Mouse (Mus musculus) urinary bladder, adult 2 months (tissue): ENCODE results near the gene Tada2a. TPM values are rescaled to one million over a fixed set of nuclear protein-coding genes. Genes with fewer than 3 reads are reported as not detected.

Source experiments
- DNase-seq: peaks from one replicate; pipeline ENCODE4 v3.0.0; 2022; ENCODE audit warnings: low spot score
- polyA plus RNA-seq: library from polyadenylated mRNA; depleted of rRNA; stranded (reverse); fragments of >200 nt; gene quantifications from 2 replicates; pipeline ENCODE4 v1.2.3, GENCODE M21; 2012

Tada2a gene
- polyA plus RNA-seq, 1 experiment = 29.1 TPM

- DNase-seq = no peak
Observed at GRCm38 (mm10) chr11:84115646-84116045, 13.8 kb downstream of the Tada2a start.

GRCm38 (mm10) chr11:84113623-84114022 is 15.8 kb downstream of the Tada2a start:
- no peak for DNase-seq

GRCm38 (mm10) chr11:84107137-84107536 is 22.3 kb downstream of the Tada2a start:
- no peak for DNase-seq

DNA sequence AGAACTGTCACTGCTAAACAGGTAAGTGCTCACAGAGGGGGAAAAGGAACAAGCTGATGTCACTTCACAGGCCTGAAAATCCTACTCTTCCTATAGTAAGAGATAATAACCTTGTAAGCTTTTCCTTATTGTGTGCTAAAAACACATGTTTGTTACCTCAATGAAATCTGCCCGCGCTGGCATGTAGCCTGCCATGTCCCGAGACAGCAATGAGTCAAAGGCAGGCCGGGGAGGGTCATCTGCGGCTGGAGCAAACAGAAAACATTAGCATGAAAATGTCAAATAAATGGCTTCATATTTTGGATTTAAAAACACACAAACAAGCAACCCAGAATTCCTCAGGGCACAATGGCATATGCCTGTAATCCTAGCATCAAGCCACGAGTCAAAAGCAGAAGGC is 25.4 kb downstream of the Tada2a start:
- no peak for DNase-seq

GRCm38 (mm10) chr11:84101182-84101581 is 28.2 kb downstream of the Tada2a start:
- no peak for DNase-seq

DNA sequence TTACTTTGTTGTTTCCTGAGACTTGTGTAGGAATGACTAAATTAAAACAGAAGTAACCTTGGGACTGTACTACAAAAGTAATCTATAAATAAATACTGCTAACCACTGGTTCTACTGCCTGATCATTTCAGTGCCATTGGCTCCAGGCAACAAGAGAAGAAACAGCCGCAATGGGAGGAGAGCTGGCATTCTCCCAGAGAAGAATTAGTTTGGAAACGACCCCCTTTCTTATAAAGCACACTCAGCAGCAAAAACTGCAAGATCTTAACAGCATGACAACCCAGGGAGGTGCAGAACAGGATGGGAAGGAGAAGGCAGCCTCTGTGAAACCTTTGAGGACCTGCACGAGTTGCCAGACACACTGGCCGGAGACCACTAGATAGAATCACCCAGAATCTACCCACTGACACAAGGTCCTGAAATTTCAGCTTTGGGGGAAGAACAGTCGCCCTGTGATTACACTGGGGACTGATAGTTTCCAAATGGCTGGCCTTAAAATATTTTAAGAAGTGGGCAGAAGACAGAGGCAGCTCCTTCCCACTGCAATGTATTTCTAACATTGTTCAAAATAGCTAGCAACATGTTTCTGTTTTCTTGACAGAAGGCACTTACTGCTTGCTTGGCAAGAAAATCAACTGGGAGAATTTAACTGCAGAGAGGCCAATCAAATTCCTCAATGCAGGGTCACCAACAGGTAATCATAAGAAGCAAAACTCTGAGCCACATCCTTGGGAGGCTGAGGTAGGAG is 32.0 kb downstream of the Tada2a start:
- no peak for DNase-seq

DNA sequence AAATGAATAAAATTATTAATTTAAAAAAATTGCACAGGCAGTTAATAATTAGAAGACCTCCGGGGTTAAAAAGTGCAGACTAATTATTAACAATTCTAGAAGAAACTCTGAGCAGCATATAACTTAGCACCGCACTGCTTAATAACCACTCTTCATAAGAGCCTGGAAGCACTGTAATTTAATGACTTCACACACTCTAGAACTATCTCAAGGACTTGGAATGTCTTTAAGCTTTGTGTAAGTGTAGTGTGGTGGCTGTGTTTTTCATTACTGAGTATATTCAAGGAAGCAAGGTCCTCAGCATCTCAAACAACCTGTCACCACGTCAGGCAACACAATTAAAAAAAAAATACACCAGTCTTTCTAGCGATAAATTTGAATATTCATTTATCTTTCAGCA is 34.3 kb downstream of the Tada2a start:
- no peak for DNase-seq

DNA sequence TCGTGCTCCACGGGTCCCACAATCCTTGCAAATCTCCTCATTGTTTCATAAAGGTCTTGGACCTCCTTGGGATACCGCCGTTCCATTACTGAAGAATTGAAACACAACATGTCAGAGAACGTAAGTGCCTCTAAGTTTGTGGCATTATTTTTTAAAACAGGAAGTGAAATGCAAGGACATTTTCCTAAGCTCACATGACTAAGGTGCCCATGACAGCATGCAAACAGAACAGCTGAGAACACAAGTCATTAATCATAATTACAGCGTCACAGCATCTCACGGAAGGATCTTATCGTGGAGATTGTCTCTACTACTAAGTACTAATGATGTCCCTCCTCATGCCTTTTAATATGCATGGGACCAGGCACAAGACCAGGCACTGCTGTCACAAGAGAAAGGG is 38.8 kb downstream of the Tada2a start:
- no peak for DNase-seq

DNA sequence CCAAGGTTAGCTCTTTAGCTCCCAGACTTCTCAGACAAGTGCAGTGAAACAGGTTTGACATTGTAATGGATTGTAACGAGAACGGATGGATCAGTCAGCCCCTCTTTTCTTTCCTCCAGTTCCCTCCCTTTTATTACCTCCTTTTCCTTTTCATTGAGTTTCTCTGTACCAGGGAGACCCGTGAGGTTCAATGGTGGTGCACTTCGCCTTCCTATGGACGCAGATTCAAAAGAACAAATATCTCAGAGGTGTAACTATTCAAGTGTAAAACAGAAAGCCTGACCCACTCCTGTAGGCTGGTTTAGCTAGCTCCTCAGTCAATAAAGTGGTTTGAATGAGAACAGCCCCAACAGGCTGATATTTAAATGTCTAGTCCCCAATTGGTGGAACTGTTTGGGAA is 47.5 kb downstream of the Tada2a start:
- no peak for DNase-seq

DNA sequence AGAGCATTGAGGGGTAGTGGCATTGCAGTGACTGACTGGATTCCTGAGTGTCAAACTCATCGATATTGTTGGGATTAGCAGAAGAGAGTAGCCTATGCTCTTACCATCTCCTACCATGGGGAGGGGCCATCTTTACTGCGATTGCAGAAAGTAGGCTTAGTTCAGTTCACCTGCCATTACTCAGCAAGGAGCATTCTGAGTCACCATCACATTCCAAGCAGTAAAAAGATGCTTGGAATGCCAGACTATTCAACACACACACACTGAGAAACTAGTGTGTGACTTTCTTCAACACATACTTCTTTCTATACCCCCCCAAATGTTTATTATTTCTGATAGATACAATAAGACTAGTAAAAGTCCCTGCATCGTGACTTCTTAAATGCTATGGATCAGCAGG is 49.1 kb downstream of the Tada2a start:
- no peak for DNase-seq

DNA sequence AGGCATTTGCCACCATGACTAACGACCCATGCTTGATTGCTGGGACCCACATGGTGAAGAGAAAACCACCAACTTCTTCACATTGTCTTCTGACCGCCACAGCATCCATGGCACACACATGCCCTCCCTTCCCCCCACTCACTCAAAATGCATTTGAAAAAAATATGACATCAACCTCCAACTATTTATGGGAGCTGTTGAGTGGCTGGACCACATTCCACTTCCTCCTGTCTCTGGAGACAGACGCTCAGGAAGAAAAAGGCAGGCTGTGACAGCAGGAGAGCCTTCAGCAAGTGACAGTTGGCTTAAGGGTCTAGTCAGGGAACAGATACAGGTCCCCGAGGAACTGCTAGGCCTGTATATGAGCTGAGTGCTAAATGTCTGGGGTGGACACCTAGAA is 49.5 kb downstream of the Tada2a start:
- no peak for DNase-seq

DNA sequence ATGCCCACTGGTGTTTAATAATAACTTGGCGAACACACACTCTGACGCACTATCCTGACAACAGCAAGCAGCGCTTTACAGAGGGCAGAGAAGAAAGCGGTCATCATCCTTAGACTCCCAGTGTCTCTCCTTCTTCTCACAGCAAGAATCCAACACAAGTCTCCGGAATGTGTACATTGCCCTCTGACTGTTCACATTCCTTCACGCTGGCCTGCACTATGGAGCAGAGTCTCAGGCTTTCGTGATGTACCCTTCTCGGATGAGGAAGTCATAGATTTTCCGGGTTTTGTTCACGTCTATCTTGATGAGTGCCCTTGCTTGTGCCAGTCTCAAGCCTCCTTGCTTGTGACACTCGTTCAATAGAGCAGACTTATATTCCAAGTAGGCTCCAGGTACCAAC is 50.0 kb downstream of the Tada2a start:
- no peak for DNase-seq

DNA sequence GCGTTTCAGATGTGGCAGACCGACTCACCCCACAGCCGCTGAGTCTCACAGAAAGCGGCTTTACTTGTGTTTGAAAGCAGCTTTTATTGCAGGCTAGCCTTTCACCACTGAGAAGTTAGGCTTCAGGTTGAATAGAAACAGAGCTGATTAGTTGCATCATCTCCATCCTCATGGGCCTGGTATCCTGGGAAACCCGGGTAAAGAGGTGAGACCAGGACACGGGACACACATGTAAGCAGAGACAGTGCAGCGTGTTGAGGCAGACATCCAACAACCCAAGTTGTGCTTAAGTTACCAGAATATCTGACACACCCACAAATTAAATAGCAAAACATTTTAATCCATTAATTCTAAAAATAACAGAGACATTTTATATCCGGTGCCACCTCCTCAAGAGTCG is 50.8 kb downstream of the Tada2a start:
- DNase-seq = no peak

DNA sequence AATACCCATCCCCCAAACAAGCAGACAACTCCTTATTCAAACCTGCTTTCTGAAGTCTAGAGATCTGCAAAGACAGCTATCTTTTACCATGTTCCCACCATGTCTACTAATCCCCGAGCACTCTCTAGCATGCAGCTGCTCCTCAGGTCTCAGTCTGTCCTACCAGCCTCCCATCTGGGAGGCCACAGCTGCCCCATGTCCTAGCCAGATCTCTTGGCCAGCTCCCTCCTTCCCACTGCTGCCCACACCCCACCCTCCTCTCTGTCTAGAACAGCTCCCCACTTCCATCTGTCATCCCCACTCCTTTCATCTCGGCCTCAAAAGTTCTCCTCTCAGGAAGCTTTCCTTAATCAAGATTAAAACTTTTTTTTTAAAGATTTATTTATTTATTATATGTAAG is 52.4 kb downstream of the Tada2a start:
- DNase-seq = no peak

GRCm38 (mm10) chr11:84073816-84074764 is 55.3 kb downstream of the Tada2a start:
- no peak for DNase-seq

- DNase-seq = no peak
Observed at GRCm38 (mm10) chr11:84072904-84073651, 56.3 kb downstream of the Tada2a start.

GRCm38 (mm10) chr11:84069034-84069370 is 60.4 kb downstream of the Tada2a start, which contains the start of gene Dusp14:
Dusp14 (minus strand) TSS chr11:84069261.
- no peak for DNase-seq

GRCm38 (mm10) chr11:84068191-84069033 is 61.0 kb downstream of the Tada2a start:
- peak; percentile 59 for DNase-seq

- no peak for DNase-seq
Observed at GRCm38 (mm10) chr11:84067720-84068190, 61.6 kb downstream of the Tada2a start.

GRCm38 (mm10) chr11:84066927-84067645 is 62.3 kb downstream of the Tada2a start:
- no peak for DNase-seq
